Mouse (Mus musculus) E14TG2a.4 (cell line): Measurements from ENCODE around the gene 1700030J22Rik.

Experiments used
- CTCF ChIP-seq: conservative IDR thresholded peaks from 2 replicates; pipeline ENCODE4 v1.5.1; 2014; ENCODE audit warnings: low read length
- POU5F1 ChIP-seq: IDR thresholded peaks from 2 replicates; pipeline ENCODE4 v1.6.1; 2014; ENCODE audit warnings: low read length, borderline replicate concordance

DNA sequence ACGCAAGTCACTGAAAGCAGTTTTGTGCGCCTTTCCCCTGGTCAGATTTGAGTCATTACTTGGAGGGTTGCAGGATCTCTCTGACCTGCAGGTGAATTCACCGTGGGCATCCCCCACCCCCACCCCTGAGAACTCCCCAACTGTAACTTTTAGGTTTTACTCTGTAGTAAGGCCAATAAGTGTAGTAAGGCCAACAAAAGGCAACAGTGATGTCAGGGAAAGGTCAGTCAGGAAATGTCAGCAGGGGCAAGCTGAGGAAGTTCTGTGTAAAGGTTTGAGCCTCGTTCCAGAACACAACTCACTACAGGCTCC lies 34.4 kb downstream of the 1700030J22Rik start:
- no peak for TF ChIP-seq CTCF
- TF ChIP-seq POU5F1, result no peak
